Mouse (Mus musculus) left cerebral cortex, postnatal 36 days (tissue): ENCODE measurements around the gene Spout1. TPM values are rescaled to one million over a fixed set of nuclear protein-coding genes. Genes with fewer than 3 reads are reported as not detected.
A peak's percentile ranks its signal among the peaks of the same experiment; 100 is the strongest.
"Not testable (repeated sequence)": the region's sequence is repeated elsewhere in the genome, so short reads cannot be mapped to it uniquely, and the experiment has no call there.

Experiments
- DNase-seq, 2 experiments: peaks; one replicate each; pipeline ENCODE4 v3.0.0; 2021 to 2022; ENCODE audit warnings: low spot score in 2 of 2, mixed read lengths in 1 of 2
- intact Hi-C: fragments of 180-260 bp; cut with DNase I; formaldehyde crosslinking; loops from one replicate; pipeline ENCODE4 v1.15.1; 2025
- total RNA-seq, 2 experiments: library from RNA; stranded (reverse); gene quantifications; 2 replicates each; pipeline ENCODE4 v1.2.3; 2021

Spout1 gene
- total RNA-seq, 2 experiments from 2014 or later: 36.8 to 37.4 TPM

DNA sequence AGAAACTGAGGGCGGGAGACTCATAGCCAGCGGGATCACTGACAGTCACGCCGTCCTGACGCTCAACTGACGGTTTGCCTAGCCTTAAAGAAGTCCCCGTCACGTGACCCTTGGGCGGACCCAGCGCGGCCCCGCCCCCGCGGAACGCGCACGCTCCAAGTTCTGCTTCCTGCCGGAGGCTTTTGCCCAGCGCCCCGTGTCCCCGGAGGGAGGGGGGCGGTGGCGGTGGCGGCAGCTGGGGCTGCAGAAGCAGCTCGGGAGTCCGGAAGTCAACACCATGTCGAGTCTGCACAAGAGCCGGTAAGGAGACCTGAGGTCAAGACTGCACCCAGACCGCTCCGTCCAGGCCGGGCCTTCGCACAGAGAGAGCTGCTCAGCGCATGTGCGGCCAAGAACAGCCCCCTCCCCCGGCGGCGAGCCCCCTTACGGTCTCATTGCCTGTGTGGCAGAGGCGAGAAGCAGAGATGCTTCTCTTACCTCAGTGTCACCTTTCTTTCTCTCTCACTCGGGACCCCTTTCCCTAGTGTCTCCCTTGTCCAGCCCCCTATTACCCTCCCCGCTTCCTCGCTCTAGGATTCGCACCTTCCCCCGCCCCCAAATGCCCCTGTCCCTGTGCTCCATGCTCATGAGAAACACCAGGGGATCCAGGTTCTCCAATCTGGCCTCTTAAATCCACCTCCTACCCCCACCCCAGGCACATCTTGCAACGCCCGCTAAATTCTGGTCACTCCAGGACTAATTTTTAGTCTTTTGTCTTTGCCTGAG is 44.5 kb downstream of the Spout1 start, which contains the start of gene Tbc1d13:
TSS of gene Tbc1d13 (plus strand) at position 134 of the 765 bp plus-strand sequence.
- peak; percentile 98 to 99 for DNase-seq
- intact Hi-C loops: no loop called here

DNA sequence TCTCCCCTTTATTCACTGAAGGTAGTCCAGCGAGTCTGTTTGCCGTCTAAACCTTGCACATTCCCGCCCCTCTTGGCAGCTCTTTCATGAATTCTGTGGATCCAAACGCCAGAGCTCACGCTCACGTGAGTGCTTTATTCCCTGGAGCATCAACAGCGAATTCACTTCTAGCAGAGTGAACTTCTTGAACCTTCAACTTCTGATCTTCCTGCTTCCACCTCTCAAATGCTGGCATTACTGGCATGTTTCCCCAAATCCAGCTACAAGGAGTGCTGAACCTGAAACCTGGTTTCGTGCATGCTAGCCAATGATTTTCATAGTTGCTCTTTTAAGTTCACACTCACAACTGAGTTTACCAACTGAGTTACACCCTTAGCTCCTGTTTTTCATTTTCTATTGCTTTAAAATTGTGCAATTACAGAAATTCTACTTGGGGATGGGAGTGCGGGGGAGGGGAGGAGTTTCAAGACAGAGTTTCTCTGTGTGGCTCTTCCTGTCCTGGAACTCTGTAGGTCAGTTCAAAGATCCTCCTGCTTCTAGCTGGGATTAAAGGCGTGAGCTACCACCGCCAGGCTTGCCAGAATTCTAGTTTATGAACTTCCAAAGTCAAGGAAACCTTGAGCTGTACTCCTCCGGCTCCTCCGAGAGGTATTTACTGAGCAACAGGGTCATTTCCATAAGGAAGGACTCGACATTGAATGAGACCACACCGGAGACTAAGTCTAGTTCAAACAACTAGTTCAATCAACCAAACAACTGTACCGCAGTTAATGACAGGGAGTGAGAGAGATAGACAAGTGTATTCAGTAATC is 45.3 kb downstream of the Spout1 start:
- intact Hi-C loops: no loop called here
- DNase-seq: no peak

DNA sequence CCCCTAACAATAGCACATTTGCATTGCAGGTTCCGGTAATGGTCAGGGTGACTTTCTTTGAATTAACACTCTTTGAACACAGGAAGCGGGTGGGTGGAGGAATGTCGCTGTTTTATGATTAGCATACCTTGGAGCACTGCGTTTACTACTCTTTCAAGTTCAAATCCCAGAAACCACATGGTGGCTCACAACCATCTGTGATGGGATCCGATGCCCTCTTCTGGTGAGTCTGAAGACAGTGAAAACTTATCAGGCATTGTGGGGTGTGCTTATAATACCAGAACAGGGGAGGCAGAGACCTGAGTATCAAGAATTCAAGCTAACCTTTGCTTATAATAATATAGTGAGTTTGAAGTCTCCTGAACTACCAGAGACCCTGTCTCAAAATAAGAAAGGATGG is 47.0 kb downstream of the Spout1 start:
- intact Hi-C loops, DNase-seq: not testable (repeated sequence)

DNA sequence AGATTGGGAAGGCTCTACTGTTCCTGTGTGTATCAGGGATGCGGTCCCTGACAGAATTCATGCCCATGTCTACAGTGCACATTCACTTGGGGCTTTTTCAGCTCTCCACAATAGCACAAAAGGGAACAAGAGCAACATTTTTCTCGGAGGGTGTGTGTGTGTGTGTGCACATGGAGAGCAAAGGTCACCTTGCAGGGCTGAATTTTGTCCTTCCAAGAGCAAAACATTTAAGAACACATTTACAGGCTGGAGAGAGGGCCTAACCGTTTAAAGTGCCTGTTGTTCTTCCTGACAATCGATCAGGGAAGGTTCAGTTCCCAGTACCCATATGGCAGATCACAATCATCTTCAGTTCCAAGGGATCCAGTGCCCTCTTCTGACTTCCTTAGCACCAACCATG is 48.1 kb downstream of the Spout1 start:
- no peak for DNase-seq
- intact Hi-C loops: no loop called here

DNA sequence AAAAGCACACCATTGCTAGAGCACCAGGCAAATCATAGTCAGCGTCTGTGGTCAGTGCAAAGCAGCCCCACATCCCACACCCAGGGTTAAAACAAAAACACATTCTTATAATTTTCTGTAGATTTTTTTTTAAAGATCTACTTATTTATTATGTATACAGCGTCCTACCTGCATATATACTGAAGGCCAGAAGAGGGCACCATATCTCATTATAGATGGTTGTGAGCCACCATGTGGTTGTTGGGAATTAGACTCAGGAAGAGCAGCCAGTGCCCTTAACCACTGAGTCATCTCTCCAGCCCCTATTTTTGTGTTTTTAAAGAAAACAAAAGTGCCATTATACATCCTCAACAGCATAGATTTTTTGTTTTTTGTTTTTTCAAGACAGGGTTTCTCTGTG is 49.5 kb downstream of the Spout1 start:
- intact Hi-C loops: loop anchor here (5.0 kb wide), 1 partner anchor 34 kb away; no protein-coding TSS in a partner anchor
- DNase-seq: no peak

DNA sequence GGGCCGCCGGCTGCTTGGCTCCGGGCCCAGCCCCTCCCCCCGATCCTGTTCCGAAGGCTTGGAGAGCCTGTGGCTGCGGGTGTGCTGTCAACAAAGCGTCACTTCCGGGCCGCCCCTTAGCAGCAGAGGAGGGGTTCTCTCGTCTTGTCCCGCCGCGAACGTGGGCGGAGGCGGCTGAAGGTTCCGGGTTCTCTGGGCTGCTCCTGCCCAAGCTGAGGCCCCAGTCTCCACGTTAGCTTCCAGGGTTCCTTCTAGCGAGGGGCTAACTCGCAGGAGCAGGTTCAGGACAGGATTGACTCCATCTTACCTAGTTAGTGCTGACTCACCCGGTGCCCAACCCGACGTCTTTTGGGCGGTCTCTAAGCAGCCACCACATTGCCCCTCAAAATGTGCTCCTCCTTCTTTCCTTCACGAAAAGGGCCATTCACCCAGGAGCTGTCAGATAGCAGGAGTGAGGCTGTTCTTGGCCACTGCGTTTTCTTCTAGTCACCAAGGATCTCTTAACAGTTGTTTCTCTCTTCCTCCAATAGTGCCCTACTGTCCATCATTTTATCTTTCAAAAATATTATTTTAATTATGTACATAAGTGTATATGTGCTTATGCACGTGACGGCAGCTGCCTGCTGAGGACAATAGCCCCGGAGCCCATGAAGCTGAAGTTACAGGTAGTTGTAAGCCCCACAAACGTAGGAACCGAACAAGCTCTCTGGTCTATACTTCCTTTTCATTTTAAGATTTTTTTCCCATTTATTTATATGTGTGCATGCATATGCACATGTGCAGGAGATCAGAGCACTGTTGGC is 53.6 kb downstream of the Spout1 start, which contains the start of gene Zer1:
TSS of gene Zer1 (minus strand) at position 114 of the 803 bp plus-strand sequence.
- intact Hi-C loops: loop anchor here (2.0 to 5.0 kb wide), 2 partner anchors 38 to 58 kb away; no protein-coding TSS in a partner anchor
- DNase-seq: peak; percentile 96

DNA sequence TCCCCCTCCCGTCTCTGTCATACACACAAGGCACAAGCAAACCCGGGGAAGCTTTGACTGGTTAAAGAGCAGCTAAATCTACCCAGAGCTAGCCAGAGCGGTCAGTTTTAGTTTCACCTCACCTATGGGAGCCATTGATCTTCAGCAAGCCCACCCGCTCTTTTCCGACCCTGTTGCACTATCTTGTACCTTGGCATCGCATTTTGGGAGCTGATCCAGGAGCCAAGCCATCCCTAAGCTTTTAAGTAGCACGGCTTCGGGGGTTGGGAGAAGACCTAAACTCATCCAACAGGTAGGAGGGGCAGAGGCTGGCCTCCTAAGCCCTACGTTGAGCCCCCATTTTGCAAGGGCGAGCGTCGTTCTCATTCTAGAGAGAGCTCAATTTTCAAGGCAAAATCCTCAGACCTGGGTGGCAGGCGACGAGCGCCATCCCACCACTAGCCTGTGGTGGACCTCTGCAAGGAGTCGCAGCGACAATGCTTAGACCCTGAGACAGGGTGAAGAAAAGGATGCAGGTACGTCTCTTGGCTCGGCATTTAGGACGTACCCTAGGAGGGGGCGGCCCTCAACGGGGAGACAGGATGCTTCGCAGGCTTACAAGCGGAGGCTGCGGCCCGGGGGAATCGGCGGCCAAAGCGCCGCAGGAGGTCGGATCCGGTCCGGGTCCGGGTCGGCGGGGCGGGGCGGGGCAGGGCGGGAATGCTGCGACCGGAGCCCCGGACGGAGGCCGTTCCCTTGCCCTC is 54.4 kb downstream of the Spout1 start:
- intact Hi-C loops: loop anchor here (2.0 kb wide), 1 partner anchor 57 kb away; no protein-coding TSS in a partner anchor
- DNase-seq: no peak

Other genes starting within 250 kb of the Spout1 start
- gene Gle1, start 243.0 kb downstream of the Spout1 start, total RNA-seq: 10 to 100 TPM; 42.7 to 49.0 TPM
- 100 to 1,000 TPM; 880 to 891 TPM for gene Sptan1, start 212.9 kb downstream of the Spout1 start, total RNA-seq
- 10 to 100 TPM; 38.6 to 40.8 TPM for gene Wdr34, start 129.6 kb downstream of the Spout1 start, total RNA-seq
- gene Set, start 121.1 kb downstream of the Spout1 start, total RNA-seq: 100 to 1,000 TPM; 180 to 185 TPM
- gene Pkn3, start 100.8 kb downstream of the Spout1 start, total RNA-seq: 1 to 10 TPM; 1.1 to 2.9 TPM
- 1 to 10 TPM; 7.2 to 8.6 TPM for gene Zdhhc12, start 84.8 kb downstream of the Spout1 start, total RNA-seq
- 100 to 1,000 TPM; 154 to 161 TPM for gene Zer1, start 53.9 kb downstream of the Spout1 start, total RNA-seq
- gene Tbc1d13, start 44.7 kb downstream of the Spout1 start, total RNA-seq: 10 to 100 TPM; 48.0 to 63.9 TPM
- gene Endog, start 7.0 kb downstream of the Spout1 start, total RNA-seq: 10 to 100 TPM; 19.3 to 25.0 TPM
- gene Kyat1, start 27.4 kb upstream of the Spout1 start, total RNA-seq: 10 to 100 TPM; 14.2 to 15.4 TPM
- 10 to 100 TPM; 59.6 to 62.3 TPM for gene Lrrc8a, start 59.3 kb upstream of the Spout1 start, total RNA-seq
- gene Gm28035, start 62.1 kb upstream of the Spout1 start, total RNA-seq: 10 to 100 TPM in 1 of 2 experiments, 1 to 10 TPM in 1; 7.8 to 13.6 TPM
- gene Phyhd1, start 87.7 kb upstream of the Spout1 start, total RNA-seq: 10 to 100 TPM; 13.8 to 26.5 TPM
- gene Gm28038, start 102.6 kb upstream of the Spout1 start, total RNA-seq: not detected
- gene Dolk, start 107.9 kb upstream of the Spout1 start, total RNA-seq: 10 to 100 TPM; 22.3 to 28.8 TPM
- gene Nup188, start 107.9 kb upstream of the Spout1 start, total RNA-seq: 10 to 100 TPM; 17.7 to 26.0 TPM
- gene Sh3glb2, start 180.9 kb upstream of the Spout1 start, total RNA-seq: 100 to 1,000 TPM; 267 to 316 TPM
- gene Miga2, start 185.8 kb upstream of the Spout1 start, total RNA-seq: 100 to 1,000 TPM; 106 to 124 TPM
- gene Dolpp1, start 213.8 kb upstream of the Spout1 start, total RNA-seq: 10 to 100 TPM; 24.4 to 27.0 TPM
- gene Crat, start 237.4 kb upstream of the Spout1 start, total RNA-seq: 10 to 100 TPM; 46.3 to 54.5 TPM
- 100 to 1,000 TPM; 175 to 182 TPM for gene Ptpa, start 237.6 kb upstream of the Spout1 start, total RNA-seq